Mouse (Mus musculus): ENCODE measurements around the gene 1700018B08Rik. TPM values are rescaled to one million over a fixed set of nuclear protein-coding genes. Genes with fewer than 3 reads are reported as not detected.
A peak's percentile ranks its signal among the peaks of the same experiment; 100 is the strongest.

Gene 1700018B08Rik
- total RNA-seq (2015; ENCODE audit: low replicate concordance) = not detected in 2 replicates
- total RNA-seq (2017; ENCODE audit: low replicate concordance) = not detected in 2 replicates

- no peak for ATAC-seq (replicated peaks; ENCODE audit: low FRiP score, poor library complexity, severe bottlenecking)
Measured at GRCm38 (mm10) chr8:121544276-121544785, at the start of gene 1700018B08Rik. Gene 1700018B08Rik, minus strand, starts transcription at chr8:121544320.

- no peak for ATAC-seq (replicated peaks; ENCODE audit: low FRiP score, poor library complexity, severe bottlenecking)
Measured at GRCm38 (mm10) chr8:121593293-121593692, 49.2 kb upstream of the 1700018B08Rik start.

- peak; percentile 55 for ATAC-seq (replicated peaks; ENCODE audit: low FRiP score, poor library complexity, severe bottlenecking)
Measured at GRCm38 (mm10) chr8:121591178-121592066, 47.3 kb upstream of the 1700018B08Rik start.

- peak; percentile 45 for ATAC-seq (replicated peaks; ENCODE audit: low FRiP score, poor library complexity, severe bottlenecking)
Measured at GRCm38 (mm10) chr8:121590203-121591177, 46.4 kb upstream of the 1700018B08Rik start, which contains the start of gene Map1lc3b. Gene Map1lc3b, plus strand, starts transcription at chr8:121590361.

- no peak; the same call in 1 of the 2 replicates for ATAC-seq (replicated peaks; ENCODE audit: low FRiP score, poor library complexity, severe bottlenecking)
Measured at GRCm38 (mm10) chr8:121589205-121589726, 45.1 kb upstream of the 1700018B08Rik start.

GRCm38 (mm10) chr8:121588750-121589149, 44.6 kb upstream of the 1700018B08Rik start:
- peak; percentile 64 for ATAC-seq (replicated peaks; ENCODE audit: low FRiP score, poor library complexity, severe bottlenecking)

- ATAC-seq (replicated peaks; ENCODE audit: low FRiP score, poor library complexity, severe bottlenecking) = peak; percentile 85
Measured at GRCm38 (mm10) chr8:121585159-121585825, 41.2 kb upstream of the 1700018B08Rik start.

- ATAC-seq (replicated peaks; ENCODE audit: low FRiP score, poor library complexity, severe bottlenecking) = no peak
Measured at GRCm38 (mm10) chr8:121584730-121585129, 40.6 kb upstream of the 1700018B08Rik start.

- no peak for ATAC-seq (replicated peaks; ENCODE audit: low FRiP score, poor library complexity, severe bottlenecking)
Measured at GRCm38 (mm10) chr8:121583653-121584052, 39.5 kb upstream of the 1700018B08Rik start.

GRCm38 (mm10) chr8:121580465-121580864, 36.3 kb upstream of the 1700018B08Rik start:
- ATAC-seq (replicated peaks; ENCODE audit: low FRiP score, poor library complexity, severe bottlenecking) = no peak

- peak; percentile 62 for ATAC-seq (replicated peaks; ENCODE audit: low FRiP score, poor library complexity, severe bottlenecking)
Measured at GRCm38 (mm10) chr8:121578676-121579451, 34.7 kb upstream of the 1700018B08Rik start, which contains the start of gene Fbxo31. Gene Fbxo31, minus strand, starts transcription at chr8:121578806.

GRCm38 (mm10) chr8:121577751-121578675, 33.9 kb upstream of the 1700018B08Rik start:
- ATAC-seq (replicated peaks; ENCODE audit: low FRiP score, poor library complexity, severe bottlenecking) = peak; percentile 35

- ATAC-seq (replicated peaks; ENCODE audit: low FRiP score, poor library complexity, severe bottlenecking) = no peak
Measured at GRCm38 (mm10) chr8:121575661-121576060, 31.5 kb upstream of the 1700018B08Rik start.

- peak; percentile 92 for ATAC-seq (replicated peaks; ENCODE audit: low FRiP score, poor library complexity, severe bottlenecking)
Measured at GRCm38 (mm10) chr8:121573275-121573674, 29.2 kb upstream of the 1700018B08Rik start.

- ATAC-seq (replicated peaks; ENCODE audit: low FRiP score, poor library complexity, severe bottlenecking) = no peak
Measured at GRCm38 (mm10) chr8:121572121-121572520, 28.0 kb upstream of the 1700018B08Rik start.

- ATAC-seq (replicated peaks; ENCODE audit: low FRiP score, poor library complexity, severe bottlenecking) = no peak
Measured at GRCm38 (mm10) chr8:121570801-121571200, 26.7 kb upstream of the 1700018B08Rik start.

GRCm38 (mm10) chr8:121570335-121570734, 26.2 kb upstream of the 1700018B08Rik start:
- ATAC-seq (replicated peaks; ENCODE audit: low FRiP score, poor library complexity, severe bottlenecking) = no peak

Data from erythroblast, adult 5-6 weeks (primary cell).